Mouse (Mus musculus): ENCODE results near the gene Slit3. TPM values are rescaled to one million over a fixed set of nuclear protein-coding genes. Genes with fewer than 3 reads are reported as not detected.

Gene Slit3
- total RNA-seq, 4 experiments from 2014 or later = 12.6 to 18.4 (median 15.0) TPM

- DNase-seq (ENCODE audit: low spot score) = no peak
Measured at GRCm38 (mm10) chr11:35624515-35625270, 503.7 kb downstream of the Slit3 start.

GRCm38 (mm10) chr11:35625576-35625975, 504.6 kb downstream of the Slit3 start:
- DNase-seq (ENCODE audit: low spot score) = no peak

- DNase-seq (ENCODE audit: low spot score) = peak; percentile 51
Measured at GRCm38 (mm10) chr11:35626161-35626885, 505.3 kb downstream of the Slit3 start.

- no peak for DNase-seq (ENCODE audit: low spot score)
Measured at GRCm38 (mm10) chr11:35627815-35628214, 506.8 kb downstream of the Slit3 start.

GRCm38 (mm10) chr11:35632262-35632661, 511.2 kb downstream of the Slit3 start:
- DNase-seq (ENCODE audit: low spot score) = no peak

- DNase-seq (ENCODE audit: low spot score) = no peak
Measured at GRCm38 (mm10) chr11:35637102-35637501, 516.1 kb downstream of the Slit3 start.

GRCm38 (mm10) chr11:35638862-35639384, 517.9 kb downstream of the Slit3 start:
- DNase-seq (ENCODE audit: low spot score) = no peak

GRCm38 (mm10) chr11:35639428-35639827, 518.4 kb downstream of the Slit3 start:
- no peak for DNase-seq (ENCODE audit: low spot score)

GRCm38 (mm10) chr11:35651286-35651685, 530.3 kb downstream of the Slit3 start:
- DNase-seq (ENCODE audit: low spot score) = no peak

- no peak for DNase-seq (ENCODE audit: low spot score)
Measured at GRCm38 (mm10) chr11:35655836-35656235, 534.8 kb downstream of the Slit3 start.

- DNase-seq (ENCODE audit: low spot score) = no peak
Measured at GRCm38 (mm10) chr11:35657582-35657981, 536.6 kb downstream of the Slit3 start.

- no peak for DNase-seq (ENCODE audit: low spot score)
Measured at GRCm38 (mm10) chr11:35660967-35661366, 539.9 kb downstream of the Slit3 start.

- DNase-seq (ENCODE audit: low spot score) = no peak
Measured at GRCm38 (mm10) chr11:35662945-35663344, 541.9 kb downstream of the Slit3 start.

GRCm38 (mm10) chr11:35663661-35664060, 542.6 kb downstream of the Slit3 start:
- no peak for DNase-seq (ENCODE audit: low spot score)

GRCm38 (mm10) chr11:35664991-35665390, 544.0 kb downstream of the Slit3 start:
- peak; percentile 14 for DNase-seq (ENCODE audit: low spot score)

- DNase-seq (ENCODE audit: low spot score) = no peak
Measured at GRCm38 (mm10) chr11:35667428-35667827, 546.4 kb downstream of the Slit3 start.

GRCm38 (mm10) chr11:35668138-35668537, 547.1 kb downstream of the Slit3 start:
- DNase-seq (ENCODE audit: low spot score) = no peak

- no peak for DNase-seq (ENCODE audit: low spot score)
Measured at GRCm38 (mm10) chr11:35668750-35669149, 547.7 kb downstream of the Slit3 start.

- no peak for DNase-seq (ENCODE audit: low spot score)
Measured at GRCm38 (mm10) chr11:35669536-35669935, 548.5 kb downstream of the Slit3 start.

- no peak for DNase-seq (ENCODE audit: low spot score)
Measured at GRCm38 (mm10) chr11:35670181-35670580, 549.2 kb downstream of the Slit3 start.

GRCm38 (mm10) chr11:35670746-35671145, 549.7 kb downstream of the Slit3 start:
- no peak for DNase-seq (ENCODE audit: low spot score)

- no peak for DNase-seq (ENCODE audit: low spot score)
Measured at GRCm38 (mm10) chr11:35673050-35673449, 552.0 kb downstream of the Slit3 start.

- DNase-seq (ENCODE audit: low spot score) = no peak
Measured at GRCm38 (mm10) chr11:35674242-35674641, 553.2 kb downstream of the Slit3 start.

All from heart, adult 8-10 months (tissue).